ENCODE assay signal across 9 mouse cellular contexts in the genomic region with DNA sequence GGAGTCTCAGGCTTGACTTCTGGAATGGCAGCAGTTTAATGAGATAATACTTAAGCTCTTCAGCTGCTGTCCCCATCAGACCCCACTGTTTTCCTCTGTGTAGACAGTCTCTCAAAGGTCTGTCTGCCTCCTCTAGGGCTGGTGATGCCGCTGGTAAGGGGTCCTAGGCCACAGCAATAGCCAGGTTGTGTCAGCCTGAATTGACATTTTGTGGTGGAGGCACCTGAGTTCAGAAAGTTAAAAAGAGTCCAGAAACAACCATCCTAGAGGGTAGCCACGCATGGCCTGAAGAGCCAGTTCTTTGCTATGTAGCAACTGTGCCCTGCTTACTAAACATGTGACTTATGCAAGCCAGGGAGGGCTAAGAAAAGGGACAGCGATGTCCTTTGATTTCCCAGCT.
DNase-seq lines count a peak whose midpoint lies in the region; ATAC-seq lines count a peak whose summit lies in the region.
"Had no signal": no experiment of that assay in that cellular context is flagged by ENCODE, and none has a peak within 500 bp of the region (broad histone marks: within the 10 kb centered on the region; RNA-seq: fewer than 3 reads in every experiment).

No protein-coding gene starts in this region.

- H3K27ac ChIP-seq in heart, embryonic 12.5 days (ENCODE audit: poor library complexity, severe bottlenecking) = peak overlapping the region; percentile 97
- 0 out of 2 replicates have a peak overlapping the region, but pooled peaks have one; percentile 52 for H3K27ac ChIP-seq in midbrain, embryonic 12.5 days (replicated peaks)
- H3K27ac ChIP-seq in midbrain, embryonic 11.5 days (ENCODE audit: low read depth, low read length) = no peak overlapping the region
- peak overlapping the region; percentile 91 for H3K27ac ChIP-seq in limb, embryonic 13.5 days
- H3K27ac ChIP-seq in stomach, embryonic 16.5 days (ENCODE audit: low read length) = peak overlapping the region; percentile 92

- peak overlapping the region; percentile 86 for H3K9ac ChIP-seq in heart, embryonic 12.5 days
- no peak overlapping the region for H3K9ac ChIP-seq in midbrain, embryonic 12.5 days (replicated peaks)
- no peak overlapping the region for H3K9ac ChIP-seq in midbrain, embryonic 11.5 days (ENCODE audit: low read length)
- peak overlapping the region; percentile 36 for H3K9ac ChIP-seq in limb, embryonic 13.5 days
- peak overlapping the region; percentile 65; the same call in 1 of the 2 replicates for H3K9ac ChIP-seq in stomach, embryonic 16.5 days (ENCODE audit: low read length)

- DNase-seq in heart, adult 18-20 months = no peak
- no peak for DNase-seq in midbrain, embryonic 11.5 days (ENCODE audit: low spot score, missing footprints)
- DNase-seq in thymus, postnatal 36 days = no peak
- no peak for DNase-seq in cerebellum, postnatal 4 days (ENCODE audit: low spot score in 2 of 2)
- DNase-seq: cerebellum, adult 8-10 months had no signal

- peaks cover 70% of the 10 kb centered on the region for H3K4me1 ChIP-seq in heart, embryonic 12.5 days (replicated peaks)
- peaks cover 39% of the 10 kb centered on the region for H3K4me1 ChIP-seq in midbrain, embryonic 12.5 days
- H3K4me1 ChIP-seq in midbrain, embryonic 11.5 days (ENCODE audit: control insufficient read depth, insufficient read depth, low read length) = peaks cover 28% of the 10 kb centered on the region
- peaks cover 66% of the 10 kb centered on the region for H3K4me1 ChIP-seq in limb, embryonic 13.5 days
- H3K4me1 ChIP-seq in stomach, embryonic 16.5 days (ENCODE audit: control insufficient read depth, insufficient read depth, low read length) = peaks cover 29% of the 10 kb centered on the region

- no peak for ATAC-seq in heart, embryonic 12.5 days (ENCODE audit: insufficient number of reproducible peaks, low FRiP score)
- ATAC-seq in midbrain, embryonic 12.5 days (ENCODE audit: low FRiP score, low read depth) = no peak
- ATAC-seq in midbrain, embryonic 11.5 days (ENCODE audit: low FRiP score) = no peak
- no peak for ATAC-seq in limb, embryonic 13.5 days (ENCODE audit: low FRiP score, low read depth)
- no peak for ATAC-seq in stomach, embryonic 16.5 days (ENCODE audit: insufficient read depth, low FRiP score)

- no peaks in the 10 kb centered on the region for H3K27me3 ChIP-seq in heart, embryonic 12.5 days (replicated peaks)
- H3K27me3 ChIP-seq in midbrain, embryonic 12.5 days = peaks cover 25% of the 10 kb centered on the region
- no peaks in the 10 kb centered on the region for H3K27me3 ChIP-seq in midbrain, embryonic 11.5 days (ENCODE audit: control insufficient read depth, insufficient read depth, low read length)
- H3K27me3 ChIP-seq in limb, embryonic 13.5 days = no peaks in the 10 kb centered on the region
- H3K27me3 ChIP-seq in stomach, embryonic 16.5 days (ENCODE audit: control insufficient read depth, insufficient read depth, low read length) = no peaks in the 10 kb centered on the region

- peaks cover 23% of the 10 kb centered on the region for H3K36me3 ChIP-seq in heart, embryonic 12.5 days
- H3K36me3 ChIP-seq in midbrain, embryonic 12.5 days = 0 out of 2 replicates have a peak, but pooled peaks cover 2% of the 10 kb centered on the region
- H3K36me3 ChIP-seq in midbrain, embryonic 11.5 days (ENCODE audit: control insufficient read depth, insufficient read depth, low read length) = no peaks in the 10 kb centered on the region
- peaks cover 3% of the 10 kb centered on the region; the same call in 1 of the 2 replicates for H3K36me3 ChIP-seq in limb, embryonic 13.5 days
- H3K36me3 ChIP-seq in stomach, embryonic 16.5 days (ENCODE audit: control insufficient read depth, insufficient read depth, low read length) = no peaks in the 10 kb centered on the region

- H3K4me2 ChIP-seq in heart, embryonic 12.5 days = peak overlapping the region; percentile 75
- H3K4me2 ChIP-seq in midbrain, embryonic 12.5 days (replicated peaks) = no peak overlapping the region
- no peak overlapping the region; the same call in 1 of the 2 replicates for H3K4me2 ChIP-seq in midbrain, embryonic 11.5 days
- peak overlapping the region; percentile 62 for H3K4me2 ChIP-seq in limb, embryonic 13.5 days (replicated peaks)
- peak overlapping the region; percentile 51 for H3K4me2 ChIP-seq in stomach, embryonic 16.5 days (ENCODE audit: low read depth, low read length)

- peak overlapping the region; percentile 54 for H3K4me3 ChIP-seq in heart, embryonic 12.5 days
- no peak overlapping the region for H3K4me3 ChIP-seq in midbrain, embryonic 12.5 days
- no peak overlapping the region for H3K4me3 ChIP-seq in midbrain, embryonic 11.5 days (ENCODE audit: low read depth, low read length)
- H3K4me3 ChIP-seq in limb, embryonic 13.5 days = peak overlapping the region; percentile 41
- H3K4me3 ChIP-seq in stomach, embryonic 16.5 days (replicated peaks; ENCODE audit: low read length) = peak overlapping the region; percentile 45; the same call in 1 of the 2 replicates

- H3K9me3 ChIP-seq in heart, embryonic 12.5 days (replicated peaks) = no peaks in the 10 kb centered on the region
- H3K9me3 ChIP-seq in midbrain, embryonic 12.5 days = no peaks in the 10 kb centered on the region
- no peaks in the 10 kb centered on the region for H3K9me3 ChIP-seq in midbrain, embryonic 11.5 days (ENCODE audit: control insufficient read depth, low read length)
- no peaks in the 10 kb centered on the region for H3K9me3 ChIP-seq in limb, embryonic 13.5 days
- H3K9me3 ChIP-seq in stomach, embryonic 16.5 days (replicated peaks; ENCODE audit: control insufficient read depth, low read length) = no peaks in the 10 kb centered on the region

- WGBS in heart, embryonic 12.5 days = 68% methylated on average over 3 of the region's 3 CpGs
- WGBS in midbrain, embryonic 12.5 days = 90% methylated on average over 3 of the region's 3 CpGs
- 96% methylated on average over 3 of the region's 3 CpGs for WGBS in midbrain, embryonic 11.5 days
- 81% methylated on average over 3 of the region's 3 CpGs for WGBS in limb, embryonic 13.5 days
- WGBS in stomach, embryonic 16.5 days = 86% methylated on average over 3 of the region's 3 CpGs

Comparison
In these comparisons a context has a peak if more than half of its experiments do, and no peak if none do; other contexts are left out.
1. H3K4me2 ChIP-seq: peak in heart, embryonic 12.5 days (single experiment), limb, embryonic 13.5 days (single experiment) and stomach, embryonic 16.5 days (single experiment); none in midbrain, embryonic 12.5 days (single experiment) and midbrain, embryonic 11.5 days (single experiment).
2. H3K4me3 ChIP-seq: peak in heart, embryonic 12.5 days (single experiment), limb, embryonic 13.5 days (single experiment) and stomach, embryonic 16.5 days (single experiment); none in midbrain, embryonic 12.5 days (single experiment) and midbrain, embryonic 11.5 days (single experiment).
3. H3K9ac ChIP-seq: peak in heart, embryonic 12.5 days (single experiment), limb, embryonic 13.5 days (single experiment) and stomach, embryonic 16.5 days (single experiment); none in midbrain, embryonic 12.5 days (single experiment) and midbrain, embryonic 11.5 days (single experiment).